Mouse (Mus musculus) 416B (cell line): ENCODE measurements around the gene Hrg.
"Not testable (repeated sequence)": the region's sequence is repeated elsewhere in the genome, so short reads cannot be mapped to it uniquely, and the experiment has no call there.

Source experiments
- DNase-seq: peaks from one replicate; pipeline ENCODE4 v3.0.0; 2011; ENCODE audit warnings: low read depth

Hrg gene

DNA sequence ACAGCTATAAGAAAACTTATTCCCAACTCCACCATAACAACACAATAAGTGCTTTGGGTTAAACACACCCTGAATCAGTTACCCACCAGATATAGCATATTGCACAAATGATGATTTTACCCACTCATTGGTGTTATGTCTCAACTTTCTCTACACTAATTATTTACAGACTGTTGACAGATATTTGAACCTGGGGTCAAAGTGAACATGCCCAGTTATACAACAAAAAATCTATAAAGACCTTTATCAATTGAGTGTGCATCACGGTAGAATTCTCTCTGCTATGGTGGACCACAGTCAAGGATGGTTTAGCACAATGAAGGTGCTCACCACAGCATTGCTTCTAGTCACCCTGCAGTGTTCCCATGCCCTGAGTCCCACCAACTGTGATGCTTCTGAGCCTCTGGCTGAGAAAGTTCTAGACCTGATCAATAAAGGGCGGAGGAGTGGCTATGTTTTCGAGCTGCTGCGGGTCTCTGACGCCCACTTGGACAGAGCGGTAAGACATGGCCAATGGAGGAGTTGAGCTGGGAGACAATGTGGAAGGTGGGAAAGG is at the start of gene Hrg:
Hrg (plus strand) TSS at position 233 of the 556 bp plus-strand sequence.
- no peak for DNase-seq

GRCm38 (mm10) chr16:22901326-22901725 is 49.5 kb upstream of the Hrg start:
- no peak for DNase-seq

- no peak for DNase-seq
Observed at GRCm38 (mm10) chr16:22909290-22909689, 41.6 kb upstream of the Hrg start.

GRCm38 (mm10) chr16:22911986-22912385 is 38.9 kb upstream of the Hrg start:
- no peak for DNase-seq

DNA sequence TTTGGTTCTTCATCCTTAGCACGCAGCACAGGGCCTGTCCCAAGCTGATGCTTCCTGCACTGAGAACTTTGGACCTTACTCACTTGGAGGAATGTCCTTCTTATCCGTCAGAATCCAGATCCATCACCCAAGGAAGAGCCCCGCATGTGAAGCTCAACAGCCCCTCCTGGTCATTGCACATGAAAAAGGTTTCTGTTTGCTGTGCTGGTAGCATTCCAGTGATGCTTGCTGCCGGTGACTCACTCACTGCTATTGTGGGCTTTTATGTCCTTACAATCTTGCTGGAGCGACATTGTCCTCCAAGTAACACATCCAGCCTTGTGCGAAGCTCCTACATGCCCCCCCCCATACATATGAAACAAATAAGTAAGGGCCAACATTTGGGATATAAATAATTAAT is 38.0 kb upstream of the Hrg start:
- DNase-seq = no peak

DNA sequence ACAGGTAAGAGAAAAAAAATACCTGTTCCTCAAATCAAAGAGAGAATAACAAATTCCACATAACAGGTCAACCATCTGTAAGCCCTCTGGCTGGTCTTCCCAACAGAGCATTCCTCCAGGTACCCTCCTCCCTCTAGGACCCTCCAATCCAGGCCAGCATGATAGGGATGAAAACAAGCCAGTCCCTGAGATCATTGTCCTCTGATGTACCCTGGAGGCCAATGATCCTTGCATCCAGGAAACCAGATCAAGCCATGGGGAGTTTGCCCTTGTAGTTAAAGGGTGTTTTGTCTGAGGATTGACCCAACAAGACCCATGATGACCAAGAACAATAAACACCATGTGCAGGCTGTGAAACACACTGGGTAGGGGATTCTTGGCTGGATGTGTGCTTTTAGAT is 36.6 kb upstream of the Hrg start:
- DNase-seq = no peak

DNA sequence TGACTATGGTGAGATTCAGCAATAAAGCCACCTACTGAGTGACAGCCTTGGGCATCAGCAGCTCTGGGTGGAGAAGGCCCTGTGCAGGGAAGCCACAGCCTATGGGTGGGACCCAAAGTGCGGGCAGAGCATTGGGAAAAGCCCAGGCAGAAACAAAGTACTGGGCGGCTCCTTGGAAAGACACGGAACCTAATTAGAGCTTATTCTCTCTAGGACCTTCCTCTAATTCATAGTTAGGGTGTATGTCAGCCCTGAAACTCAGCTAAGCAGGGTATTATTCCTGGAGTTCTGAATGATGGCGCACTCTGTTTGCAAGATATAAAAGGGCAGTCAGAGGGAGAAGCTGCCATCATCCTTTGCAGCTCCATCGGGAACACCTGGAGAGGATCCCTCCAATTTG is 32.8 kb upstream of the Hrg start, which contains the start of gene Fetub:
Fetub (plus strand) TSS at position 301 of the 400 bp plus-strand sequence.
- no peak for DNase-seq

GRCm38 (mm10) chr16:22918664-22919312 is 32.1 kb upstream of the Hrg start:
- no peak for DNase-seq

- DNase-seq = peak; percentile 44
Observed at GRCm38 (mm10) chr16:22919971-22920854, 30.7 kb upstream of the Hrg start.

DNA sequence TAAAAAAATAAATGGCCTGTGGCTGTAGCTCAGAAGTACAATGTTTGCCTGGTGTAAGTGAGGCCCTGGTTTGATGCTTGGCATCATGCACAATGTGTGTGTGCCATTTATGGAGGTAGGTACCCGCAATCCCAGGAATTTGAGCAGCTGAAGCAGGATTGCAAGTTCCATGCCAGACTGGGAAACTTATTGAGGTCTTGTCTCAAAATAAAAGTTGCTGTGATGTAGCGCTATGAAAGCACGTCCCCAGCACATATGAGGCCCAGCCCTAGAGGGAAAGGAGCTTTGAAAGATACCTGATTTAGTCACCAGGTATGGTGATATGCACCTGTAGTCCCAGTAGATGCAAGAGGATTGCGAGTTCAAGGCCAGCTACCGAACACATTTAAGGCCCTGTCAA is 29.1 kb upstream of the Hrg start:
- DNase-seq = no peak

GRCm38 (mm10) chr16:22922433-22922832 is 28.4 kb upstream of the Hrg start:
- DNase-seq = no peak

DNA sequence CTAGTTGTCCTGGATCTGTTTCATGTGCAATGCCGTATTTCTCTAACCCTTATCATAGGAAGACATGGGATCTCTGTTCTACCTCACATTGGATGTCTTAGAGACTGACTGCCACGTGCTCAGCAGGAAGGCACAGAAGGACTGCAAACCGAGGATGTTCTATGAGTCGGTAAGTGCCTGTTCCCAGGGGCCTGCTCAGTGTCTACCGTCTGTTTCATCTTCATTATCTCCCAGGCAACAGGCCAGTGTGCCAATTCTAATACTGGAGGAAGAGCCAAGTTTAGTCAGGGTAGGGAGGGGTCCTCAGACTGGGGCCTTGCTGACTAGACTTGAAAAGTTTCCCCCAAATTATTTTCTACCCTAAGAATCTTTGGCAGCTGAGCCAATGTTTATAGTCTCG is 21.3 kb upstream of the Hrg start:
- DNase-seq = no peak

- DNase-seq = no peak
Observed at GRCm38 (mm10) chr16:22931431-22932200, 19.3 kb upstream of the Hrg start.

DNA sequence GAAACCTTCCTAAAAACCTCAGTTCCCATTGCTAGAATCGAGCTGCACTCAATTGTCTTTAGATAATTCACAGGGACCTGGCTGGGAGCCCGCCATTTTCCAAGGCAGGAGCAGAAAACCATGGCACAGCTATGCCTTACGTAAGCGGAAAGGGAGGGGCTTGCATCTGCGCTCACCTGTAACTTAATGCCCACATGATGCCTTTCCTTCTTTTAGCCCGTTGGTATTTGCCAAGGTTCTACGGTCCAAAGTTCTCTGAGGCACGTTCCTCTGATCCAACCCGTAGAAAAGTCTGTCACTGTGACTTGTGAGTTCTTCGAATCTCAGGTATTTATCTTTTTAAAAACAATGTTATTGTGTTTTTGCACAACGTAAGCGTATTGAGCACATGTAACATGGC is 13.2 kb upstream of the Hrg start:
- no peak for DNase-seq

- DNase-seq = no peak
Observed at GRCm38 (mm10) chr16:22938541-22938940, 12.3 kb upstream of the Hrg start.

- DNase-seq = no peak
Observed at GRCm38 (mm10) chr16:22939120-22939695, 11.7 kb upstream of the Hrg start.

DNA sequence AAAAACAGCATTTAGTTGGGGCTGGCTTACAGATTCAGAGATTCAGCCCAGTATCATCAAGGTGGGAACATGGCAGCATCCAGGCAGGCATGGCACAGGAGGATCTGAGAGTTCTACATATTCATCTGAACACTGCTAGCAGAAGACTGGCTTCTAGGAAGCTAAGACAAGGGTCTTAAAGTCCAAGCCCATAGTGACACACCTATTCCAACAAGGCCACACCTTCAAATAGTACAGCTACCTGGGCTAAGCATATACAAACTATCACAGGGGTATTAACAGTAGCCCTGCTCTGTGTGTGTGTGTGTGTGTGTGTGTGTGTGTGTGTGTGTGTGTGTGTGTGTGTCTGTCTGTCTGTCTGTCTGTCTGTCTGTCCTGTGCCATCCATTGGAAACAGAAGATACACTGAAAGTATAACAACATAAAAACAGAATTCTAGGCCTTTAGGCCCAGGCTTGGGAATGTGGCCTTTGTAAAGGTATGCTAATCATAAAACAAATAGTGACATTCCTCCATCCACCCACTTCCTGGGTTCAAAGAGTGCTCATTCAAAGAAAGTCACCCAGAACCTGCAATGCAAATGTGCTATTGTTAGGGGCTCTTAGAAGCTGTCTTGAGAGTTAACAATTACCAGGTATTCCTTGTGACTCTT is 8.9 kb upstream of the Hrg start:
- not testable (repeated sequence) for DNase-seq

GRCm38 (mm10) chr16:22947371-22947770 is 3.5 kb upstream of the Hrg start:
- no peak for DNase-seq

DNA sequence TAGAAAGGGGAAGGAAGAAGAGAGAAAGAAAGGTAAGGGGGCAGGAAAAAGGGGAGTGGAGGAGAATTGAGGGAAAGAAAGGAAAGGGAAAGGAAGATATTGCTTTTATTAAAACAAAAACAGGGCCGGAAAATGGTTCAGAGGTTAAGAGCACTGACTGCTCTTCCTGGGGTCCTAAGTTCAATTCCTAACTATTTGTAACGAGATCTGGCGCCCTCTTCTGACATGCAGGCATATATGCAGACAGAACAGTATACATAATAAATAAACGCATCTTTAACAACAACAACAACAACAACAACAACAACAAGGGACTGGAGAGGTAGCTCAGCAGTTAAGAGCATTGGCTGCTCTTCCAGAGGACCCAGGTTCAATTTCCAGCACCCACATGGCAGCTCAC is 2.2 kb downstream of the Hrg start:
- peak; percentile 28 for DNase-seq

DNA sequence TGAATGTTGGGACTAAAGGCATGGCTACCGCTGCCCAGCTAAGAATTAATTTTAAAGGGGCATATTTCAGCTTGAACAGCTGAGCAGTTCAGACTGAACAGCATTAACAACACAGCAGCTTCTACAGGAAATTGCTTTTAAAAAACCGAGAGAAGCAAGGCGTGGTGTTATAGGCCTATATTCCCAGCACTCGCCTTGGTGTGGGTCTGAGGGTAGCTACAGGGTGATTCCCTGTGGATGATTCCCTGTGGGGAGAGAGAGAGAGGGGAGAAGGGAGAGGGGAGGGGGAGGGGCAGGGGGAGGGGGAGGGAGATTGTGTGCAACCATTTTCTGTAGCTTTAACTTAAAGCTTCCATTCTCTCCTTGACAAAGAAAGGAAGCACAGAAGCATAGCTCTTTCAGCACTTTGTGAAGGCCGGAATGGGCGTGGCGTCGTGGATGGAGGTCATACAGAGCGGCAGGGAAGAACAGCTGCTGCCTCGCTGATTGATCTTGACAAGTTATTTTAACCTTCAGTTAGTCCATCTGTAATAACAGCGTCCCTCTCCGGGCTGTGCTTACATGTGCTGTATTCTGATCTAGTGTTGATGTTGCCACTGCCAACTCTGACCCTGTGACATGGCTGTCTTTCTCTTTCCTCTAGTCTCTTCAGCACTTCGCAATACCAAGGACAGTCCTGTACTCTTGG is 4.7 kb downstream of the Hrg start:
- no peak for DNase-seq

DNA sequence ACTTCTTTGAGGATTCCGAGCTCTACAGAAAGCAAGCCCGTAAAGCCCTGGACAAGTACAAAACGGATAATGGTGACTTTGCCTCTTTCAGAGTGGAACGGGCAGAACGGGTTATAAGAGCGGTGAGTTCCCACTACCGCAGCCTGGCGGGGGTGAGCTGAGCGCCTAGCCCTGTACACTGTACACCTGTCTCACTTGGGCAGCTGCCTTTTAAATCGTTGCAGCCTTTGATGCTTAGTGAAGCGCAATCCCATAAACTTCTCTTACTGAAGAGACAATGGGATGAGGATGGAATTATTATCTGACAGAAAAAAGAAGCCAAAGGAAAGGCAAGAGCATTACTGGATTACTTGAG is 5.2 kb downstream of the Hrg start:
- no peak for DNase-seq
